Mouse (Mus musculus): ENCODE data around the gene Mum1. TPM values are rescaled to one million over a fixed set of nuclear protein-coding genes. Genes with fewer than 3 reads are reported as not detected.
A peak's percentile ranks its signal among the peaks of the same experiment; 100 is the strongest.

Mum1 gene
- polyA plus RNA-seq, 1 experiment, result 11.1 TPM

DNA sequence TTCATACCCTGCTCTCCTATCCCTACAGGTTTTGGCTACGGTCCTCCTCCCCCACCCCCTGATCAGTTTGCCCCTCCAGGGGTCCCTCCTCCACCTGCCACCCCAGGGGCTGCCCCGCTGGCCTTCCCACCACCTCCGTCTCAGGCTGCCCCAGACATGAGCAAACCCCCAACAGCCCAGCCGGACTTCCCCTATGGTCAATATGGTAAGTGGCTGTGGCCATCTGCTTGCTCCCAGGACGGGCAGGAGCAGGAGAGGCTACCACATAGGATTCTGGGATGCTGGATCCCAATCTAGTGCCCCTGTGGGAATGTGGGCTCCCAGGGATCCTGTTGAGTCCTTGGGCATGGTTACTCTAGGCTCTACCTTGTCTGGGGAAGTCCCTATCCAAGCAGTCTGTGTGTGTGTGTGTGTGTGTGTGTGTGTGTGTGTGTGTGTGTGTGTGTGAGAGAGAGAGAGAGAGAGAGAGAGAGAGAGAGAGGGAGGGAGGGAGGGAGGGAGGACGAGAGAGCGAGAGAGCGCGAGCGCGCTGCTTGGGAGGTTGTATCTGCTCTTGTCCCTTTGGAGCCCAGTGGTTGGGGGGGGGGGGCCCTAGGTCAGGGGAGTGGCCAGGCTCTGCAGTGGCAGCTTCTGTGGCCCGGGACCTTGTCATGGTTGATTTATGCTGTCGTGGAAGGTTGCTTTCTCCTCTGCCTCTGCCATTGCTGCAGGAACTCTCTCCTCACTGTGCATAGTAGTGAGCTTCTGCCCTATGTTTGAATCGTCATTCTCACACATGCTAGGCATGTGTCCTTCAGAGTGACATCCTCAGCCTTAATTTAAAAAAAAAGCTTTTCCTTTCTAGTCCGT is 59.2 kb downstream of the Mum1 start:
- no peak overlapping the region for H3K4me3 ChIP-seq (ENCODE audit: insufficient read depth, low read depth, low read length)
- H3K27ac ChIP-seq (replicated peaks; ENCODE audit: low read depth, low read length), result no peak overlapping the region
- peaks cover 5% of the 10 kb centered on the region; the same call in 1 of the 2 replicates for H3K4me1 ChIP-seq (ENCODE audit: control insufficient read depth, insufficient read depth, insufficient read length, low read length)

DNA sequence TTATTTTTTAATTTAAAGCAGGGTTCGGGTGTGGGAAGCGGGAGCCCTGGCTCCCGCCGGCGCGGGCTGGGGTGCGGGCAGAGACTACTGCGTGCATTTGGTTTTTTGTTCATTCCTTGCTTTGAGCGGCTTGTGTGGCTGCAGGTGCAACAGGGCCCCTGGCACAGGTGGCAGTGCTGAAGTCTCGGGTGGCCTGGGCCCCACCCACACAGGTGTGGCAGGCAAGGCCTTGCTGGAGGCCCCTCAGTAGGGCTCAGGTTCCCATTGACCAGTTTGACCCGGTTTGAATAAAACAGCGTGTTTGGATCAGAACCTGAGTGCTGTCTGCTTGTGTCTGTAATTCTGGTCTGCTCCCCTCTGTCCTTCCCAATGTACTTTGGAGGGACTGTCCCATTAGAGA is 61.9 kb downstream of the Mum1 start:
- peaks cover 1% of the 10 kb centered on the region; the same call in 1 of the 2 replicates for H3K4me1 ChIP-seq (ENCODE audit: control insufficient read depth, insufficient read depth, insufficient read length, low read length)
- H3K4me3 ChIP-seq (ENCODE audit: insufficient read depth, low read depth, low read length), result no peak overlapping the region
- no peak overlapping the region for H3K27ac ChIP-seq (replicated peaks; ENCODE audit: low read depth, low read length)

DNA sequence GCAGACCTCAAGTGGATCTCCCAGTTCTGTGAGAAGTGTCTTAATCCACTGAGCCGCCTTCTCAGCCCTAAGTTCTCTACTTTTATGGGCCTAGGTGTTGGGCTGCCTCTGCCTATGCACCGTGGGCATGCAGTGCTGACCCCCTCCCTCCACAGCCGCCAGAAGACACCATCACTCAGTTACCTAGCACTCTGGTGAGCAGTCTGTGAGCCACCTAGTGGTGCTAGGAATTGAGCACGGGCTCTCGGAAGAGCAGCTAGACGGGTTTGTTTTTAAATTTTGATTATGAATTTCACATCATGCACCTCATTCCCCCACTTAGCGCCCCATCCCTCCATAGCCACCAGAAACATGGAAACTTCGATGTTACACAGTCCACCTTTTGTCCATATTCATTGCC is 62.4 kb downstream of the Mum1 start:
- H3K27ac ChIP-seq (replicated peaks; ENCODE audit: low read depth, low read length), result no peak overlapping the region
- no peaks in the 10 kb centered on the region; the same call in 1 of the 2 replicates for H3K4me1 ChIP-seq (ENCODE audit: control insufficient read depth, insufficient read depth, insufficient read length, low read length)
- H3K4me3 ChIP-seq (ENCODE audit: insufficient read depth, low read depth, low read length), result no peak overlapping the region

DNA sequence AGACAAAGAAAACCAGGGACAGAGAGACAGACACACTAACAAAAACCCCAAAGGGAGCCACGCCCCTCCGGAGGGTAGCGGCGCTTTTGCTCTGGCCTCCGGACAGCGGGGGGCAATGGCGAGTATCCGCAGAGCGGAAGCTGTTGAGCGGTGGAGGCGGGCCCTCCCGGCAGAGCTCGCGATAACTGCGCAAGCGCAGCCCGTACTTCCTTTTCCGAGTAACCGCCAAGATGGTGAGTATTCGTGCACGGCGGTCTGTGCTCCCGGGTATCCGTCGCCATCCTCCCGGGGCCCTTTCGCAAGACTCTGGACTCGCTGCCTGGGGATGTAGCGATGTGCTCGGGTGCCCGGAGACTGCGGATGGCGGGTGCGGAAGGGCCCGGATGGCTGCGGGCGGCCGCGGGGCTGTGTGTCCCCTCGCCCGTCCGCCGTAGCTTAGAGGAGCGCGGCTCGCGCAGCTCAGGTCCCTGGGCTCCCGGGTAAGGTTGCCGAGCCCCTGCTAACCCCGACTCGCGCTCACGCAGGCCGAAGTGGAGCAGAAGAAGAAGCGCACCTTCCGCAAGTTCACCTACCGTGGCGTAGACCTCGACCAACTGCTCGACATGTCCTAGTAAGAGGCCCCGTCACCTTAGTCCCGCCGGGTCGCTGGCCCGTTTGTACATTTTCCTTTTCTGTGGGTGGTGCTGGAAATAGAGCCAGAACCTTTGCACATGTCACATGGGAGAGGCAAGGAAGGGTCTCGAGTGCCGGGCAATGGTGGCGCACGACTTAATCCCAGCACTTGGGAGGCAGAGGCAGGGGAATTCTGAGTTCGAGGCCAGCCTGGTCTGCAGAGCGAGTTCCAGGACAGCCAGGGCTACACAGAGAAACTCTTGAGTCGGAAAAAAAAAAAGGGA is 66.3 kb downstream of the Mum1 start, which contains the start of gene Rps15:
Gene Rps15 (plus strand): TSS at position 203 of the 896 bp plus-strand sequence.
- Histone ChIP-seq H3K4me3 (ENCODE audit: insufficient read depth, low read depth, low read length) (peak within 1 kb of the TSS; percentile 76), H3K27ac (replicated peaks; ENCODE audit: low read depth, low read length) (peak within 1 kb of the TSS; percentile 51)

DNA sequence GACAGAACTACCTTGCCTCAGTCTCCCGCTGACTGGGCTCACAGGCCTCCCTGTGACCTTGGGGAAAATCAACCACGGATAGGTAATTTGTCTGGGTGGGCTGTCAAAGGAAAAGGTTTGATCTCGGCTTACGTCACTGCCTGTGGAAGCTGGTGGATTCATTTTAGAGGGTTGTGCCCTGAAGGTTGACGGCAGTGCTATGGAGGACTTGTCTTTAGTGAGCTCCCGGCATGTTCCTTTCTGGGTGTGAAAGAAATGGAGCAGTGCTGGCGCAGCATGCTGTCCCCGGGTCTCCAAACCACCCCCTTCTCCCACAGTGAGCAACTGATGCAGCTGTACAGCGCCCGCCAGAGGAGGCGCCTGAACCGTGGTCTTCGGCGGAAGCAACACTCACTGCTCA is 67.1 kb downstream of the Mum1 start:
- Histone ChIP-seq H3K4me3 (ENCODE audit: insufficient read depth, low read depth, low read length) (peak overlapping the region; percentile 76), H3K4me1 (ENCODE audit: control insufficient read depth, insufficient read depth, insufficient read length, low read length) (no peaks in the 10 kb centered on the region; the same call in 1 of the 2 replicates), H3K27ac (replicated peaks; ENCODE audit: low read depth, low read length) (no peak overlapping the region)

More for the DNA sequence above, 66.3 kb downstream of the Mum1 start, which contains the start of gene Rps15:
- H3K4me1 ChIP-seq (ENCODE audit: control insufficient read depth, insufficient read depth, insufficient read length, low read length), result no peaks in the 10 kb centered on the region; the same call in 1 of the 2 replicates

Other genes starting within 250 kb of the Mum1 start
- 69.8 and 75.4 TPM in 2 replicates for gene Tmem259, start 242.1 kb upstream of the Mum1 start, polyA plus RNA-seq (2012; ENCODE audit: insufficient read depth, insufficient read length, missing spikeins)
- gene Cnn2, start 237.8 kb upstream of the Mum1 start, polyA plus RNA-seq (2012; ENCODE audit: insufficient read depth, insufficient read length, missing spikeins), result 6.4 and 10.3 TPM in 2 replicates
- 5.1 and 5.4 TPM in 2 replicates for gene Abca7, start 229.9 kb upstream of the Mum1 start, polyA plus RNA-seq (2012; ENCODE audit: insufficient read depth, insufficient read length, missing spikeins)
- gene Arhgap45, start 209.8 kb upstream of the Mum1 start, polyA plus RNA-seq (2012; ENCODE audit: insufficient read depth, insufficient read length, missing spikeins), result 1.8 and 2.6 TPM in 2 replicates
- 78.3 and 85.8 TPM in 2 replicates for gene Polr2e, start 186.6 kb upstream of the Mum1 start, polyA plus RNA-seq (2012; ENCODE audit: insufficient read depth, insufficient read length, missing spikeins)
- gene Gpx4, start 179.3 kb upstream of the Mum1 start, polyA plus RNA-seq (2012; ENCODE audit: insufficient read depth, insufficient read length, missing spikeins), result 2,282 and 3,621 TPM in 2 replicates
- gene Sbno2, start 120.9 kb upstream of the Mum1 start, polyA plus RNA-seq (2012; ENCODE audit: insufficient read depth, insufficient read length, missing spikeins), result 14.3 and 16.2 TPM in 2 replicates
- 113 and 121 TPM in 2 replicates for gene Stk11, start 110.6 kb upstream of the Mum1 start, polyA plus RNA-seq (2012; ENCODE audit: insufficient read depth, insufficient read length, missing spikeins)
- gene Atp5d, start 87.8 kb upstream of the Mum1 start, polyA plus RNA-seq (2012; ENCODE audit: insufficient read depth, insufficient read length, missing spikeins), result 1,146 and 1,395 TPM in 2 replicates
- gene Cbarp, start 85.6 kb upstream of the Mum1 start, polyA plus RNA-seq (2012; ENCODE audit: insufficient read depth, insufficient read length, missing spikeins), result 1.1 and 1.5 TPM in 2 replicates
- 25.5 and 31.6 TPM in 2 replicates for gene Midn, start 78.2 kb upstream of the Mum1 start, polyA plus RNA-seq (2012; ENCODE audit: insufficient read depth, insufficient read length, missing spikeins)
- gene Cirbp, start 60.4 kb upstream of the Mum1 start, polyA plus RNA-seq (2012; ENCODE audit: insufficient read depth, insufficient read length, missing spikeins), result 15.1 and 27.5 TPM in 2 replicates
- gene 1600002K03Rik, start 53.5 kb upstream of the Mum1 start, polyA plus RNA-seq (2012; ENCODE audit: insufficient read depth, insufficient read length, missing spikeins), result 10.9 and 14.9 TPM in 2 replicates
- gene Efna2, start 47.0 kb upstream of the Mum1 start, polyA plus RNA-seq (2012; ENCODE audit: insufficient read depth, insufficient read length, missing spikeins), result 1.0 and 1.1 TPM in 2 replicates
- gene Ndufs7, start 22.7 kb downstream of the Mum1 start, polyA plus RNA-seq (2012; ENCODE audit: insufficient read depth, insufficient read length, missing spikeins), result 732 and 1,152 TPM in 2 replicates
- gene Gamt, start 34.6 kb downstream of the Mum1 start, polyA plus RNA-seq (2012; ENCODE audit: insufficient read depth, insufficient read length, missing spikeins), result 10.5 and 17.8 TPM in 2 replicates
- 51.6 and 76.7 TPM in 2 replicates for gene Dazap1, start 35.1 kb downstream of the Mum1 start, polyA plus RNA-seq (2012; ENCODE audit: insufficient read depth, insufficient read length, missing spikeins)
- 1,089 and 1,107 TPM in 2 replicates for gene Rps15, start 66.0 kb downstream of the Mum1 start, polyA plus RNA-seq (2012; ENCODE audit: insufficient read depth, insufficient read length, missing spikeins)
- gene Apc2, start 69.5 kb downstream of the Mum1 start, polyA plus RNA-seq (2012; ENCODE audit: insufficient read depth, insufficient read length, missing spikeins), result 0.38 TPM in 1 of 2 replicates, not detected in the other
- gene 2310011J03Rik, start 94.1 kb downstream of the Mum1 start, polyA plus RNA-seq (2012; ENCODE audit: insufficient read depth, insufficient read length, missing spikeins), result 24.3 and 25.7 TPM in 2 replicates
- 4.3 and 7.8 TPM in 2 replicates for gene Pcsk4, start 103.1 kb downstream of the Mum1 start, polyA plus RNA-seq (2012; ENCODE audit: insufficient read depth, insufficient read length, missing spikeins)
- 15.7 and 17.7 TPM in 2 replicates for gene Reep6, start 103.5 kb downstream of the Mum1 start, polyA plus RNA-seq (2012; ENCODE audit: insufficient read depth, insufficient read length, missing spikeins)
- 2.9 and 4.2 TPM in 2 replicates for gene Adamtsl5, start 122.0 kb downstream of the Mum1 start, polyA plus RNA-seq (2012; ENCODE audit: insufficient read depth, insufficient read length, missing spikeins)
- not detected in 2 replicates for gene Plk5, start 130.0 kb downstream of the Mum1 start, polyA plus RNA-seq (2012; ENCODE audit: insufficient read depth, insufficient read length, missing spikeins)
- 3.3 and 3.7 TPM in 2 replicates for gene Mex3d, start 161.2 kb downstream of the Mum1 start, polyA plus RNA-seq (2012; ENCODE audit: insufficient read depth, insufficient read length, missing spikeins)
- 79.3 and 90.4 TPM in 2 replicates for gene Mbd3, start 173.1 kb downstream of the Mum1 start, polyA plus RNA-seq (2012; ENCODE audit: insufficient read depth, insufficient read length, missing spikeins)
- gene Uqcr11, start 180.4 kb downstream of the Mum1 start, polyA plus RNA-seq (2012; ENCODE audit: insufficient read depth, insufficient read length, missing spikeins), result 2,528 and 2,993 TPM in 2 replicates
- 11.4 and 15.1 TPM in 2 replicates for gene Tcf3, start 207.2 kb downstream of the Mum1 start, polyA plus RNA-seq (2012; ENCODE audit: insufficient read depth, insufficient read length, missing spikeins)